Mouse (Mus musculus) limb, embryonic 14.5 days (tissue): ENCODE data around the gene Zfp668. TPM values are rescaled to one million over a fixed set of nuclear protein-coding genes. Genes with fewer than 3 reads are reported as not detected.

ENCODE experiments used
- ATAC-seq: fragments of 200-750 bp; cut with Nextera tagmentation; 2 replicates; pipeline ENCODE4 v1.8.0; 2017; ENCODE audit warnings: low read depth, moderate number of reproducible peaks, moderate TSS enrichment; ENCODE audit not compliant: low FRiP score
- DNase-seq: peaks from one replicate; pipeline ENCODE4 v3.0.0-alpha.2; 2015; ENCODE audit warnings: low spot score
- H3K27ac ChIP-seq: fragments of 300-500 bp; sonication (generic); replicated peaks from 2 replicates; pipeline ENCODE4 v1.5.1; 2014; ENCODE audit warnings: low read depth, mild to moderate bottlenecking, low read length, moderate library complexity, mixed read lengths
- H3K27me3 ChIP-seq: fragments of 300-500 bp; sonication (generic); 2 replicates; pipeline ENCODE4 v1.6.1; 2014; ENCODE audit warnings: low read length, mixed read lengths; ENCODE audit not compliant: control insufficient read depth, insufficient read depth
- H3K36me3 ChIP-seq: fragments of 300-500 bp; sonication (generic); 2 replicates; pipeline ENCODE4 v1.6.1; 2014; ENCODE audit warnings: mild to moderate bottlenecking, low read length, moderate library complexity, mixed read lengths; ENCODE audit not compliant: control insufficient read depth, insufficient read depth
- H3K4me1 ChIP-seq: fragments of 300-500 bp; sonication (generic); 2 replicates; pipeline ENCODE4 v1.6.1; 2014; ENCODE audit warnings: antibody characterized with exemption, low read length, mixed read lengths; ENCODE audit not compliant: control insufficient read depth, insufficient read depth
- H3K4me2 ChIP-seq: fragments of 300-500 bp; sonication (generic); replicated peaks from 2 replicates; pipeline ENCODE4 v1.6.1; 2014; ENCODE audit warnings: low read depth, mild to moderate bottlenecking, low read length, moderate library complexity; ENCODE audit not compliant: severe bottlenecking
- H3K4me3 ChIP-seq: fragments of 300-500 bp; sonication (generic); replicated peaks from 2 replicates; pipeline ENCODE4 v1.5.1; 2014; ENCODE audit warnings: low read length
- H3K9ac ChIP-seq: fragments of 300-500 bp; sonication (generic); 2 replicates; pipeline ENCODE4 v1.6.1; 2014; ENCODE audit warnings: mild to moderate bottlenecking, low read depth, low read length, moderate library complexity; ENCODE audit not compliant: severe bottlenecking
- H3K9me3 ChIP-seq: fragments of 300-500 bp; sonication (generic); 2 replicates; pipeline ENCODE4 v1.6.1; 2016; ENCODE audit warnings: low read length; ENCODE audit not compliant: control insufficient read depth
- POLR2A ChIP-seq: fragments of 200-500 bp; IDR thresholded peaks from 2 replicates; pipeline ENCODE4 v1.8.0; 2012; ENCODE audit warnings: inconsistent platforms, mild to moderate bottlenecking, moderate library complexity, borderline replicate concordance; ENCODE audit not compliant: insufficient read depth, insufficient read length; ENCODE audit errors: extremely low read depth
- WGBS: fragments of 180-500 bp; shearing (Covaris S2); extraction: QIAGEN DNeasy Blood & Tissue Kit; methylation state at CpG from one replicate; pipeline ENCODE4 v1.1.7; 2014; 5-methylcytosine and 5-hydroxymethylcytosine counted together
- polyA plus RNA-seq, 2 experiments: library from polyadenylated mRNA; depleted of rRNA in 1 of 2; stranded (reverse) in 1 of 2; unstranded in 1 of 2; fragments of >200 nt; fragmentation: Nextera tagmentation in 1 of 2; extraction: Ambion mirVana in 1 of 2; gene quantifications; 2 replicates each; pipeline versions ENCODE4 v1.2.1 to v1.2.3; 2012 to 2014

Zfp668 gene
- polyA plus RNA-seq, 2 experiments, result 10.9 to 11.0 TPM

GRCm38 (mm10) chr7:127813821-127814220, 62.8 kb downstream of the Zfp668 start:
- DNase-seq (no peak), ATAC-seq (no peak)
- no peak for TF ChIP-seq POLR2A
- Histone ChIP-seq H3K4me2 (no peak overlapping the region), H3K27me3 (no peaks in the 10 kb centered on the region), H3K36me3 (peaks cover 47% of the 10 kb centered on the region), H3K4me3 (no peak overlapping the region), H3K9ac (no peak overlapping the region), H3K27ac (no peak overlapping the region), H3K4me1 (no peaks in the 10 kb centered on the region), H3K9me3 (no peaks in the 10 kb centered on the region)
- 79% methylated on average over 4 of the region's 4 CpGs for WGBS

Other genes with a start within 250 kb of the Zfp668 start
- gene Bcl7c, start 167.9 kb downstream of the Zfp668 start, polyA plus RNA-seq (2012; rRNA removed), result 74.7 and 90.0 TPM in 2 replicates
- 95.4 and 102 TPM in 2 replicates for gene Bcl7c, start 167.9 kb downstream of the Zfp668 start, polyA plus RNA-seq (2014; fragmentation: Nextera tagmentation; extraction: Ambion mirVana)
- 53.6 and 82.9 TPM in 2 replicates for gene Ctf1, start 164.1 kb downstream of the Zfp668 start, polyA plus RNA-seq (2012; rRNA removed)
- 34.9 and 41.6 TPM in 2 replicates for gene Ctf1, start 164.1 kb downstream of the Zfp668 start, polyA plus RNA-seq (2014; fragmentation: Nextera tagmentation; extraction: Ambion mirVana)
- gene Ctf2, start 144.7 kb downstream of the Zfp668 start, polyA plus RNA-seq (2012; rRNA removed), result 0.03 TPM in 1 of 2 replicates, not detected in the other
- 0.22 and 0.34 TPM in 2 replicates for gene Ctf2, start 144.7 kb downstream of the Zfp668 start, polyA plus RNA-seq (2014; fragmentation: Nextera tagmentation; extraction: Ambion mirVana)
- gene Fbxl19, start 132.3 kb downstream of the Zfp668 start, polyA plus RNA-seq (2012; rRNA removed), result 64.5 and 81.3 TPM in 2 replicates
- 4.4 and 6.8 TPM in 2 replicates for gene Fbxl19, start 132.3 kb downstream of the Zfp668 start, polyA plus RNA-seq (2014; fragmentation: Nextera tagmentation; extraction: Ambion mirVana)
- 22.8 and 29.6 TPM in 2 replicates for gene Orai3, start 107.0 kb downstream of the Zfp668 start, polyA plus RNA-seq (2012; rRNA removed)
- gene Orai3, start 107.0 kb downstream of the Zfp668 start, polyA plus RNA-seq (2014; fragmentation: Nextera tagmentation; extraction: Ambion mirVana), result 10.5 and 11.6 TPM in 2 replicates
- gene Setd1a, start 100.2 kb downstream of the Zfp668 start, polyA plus RNA-seq (2012; rRNA removed), result 29.7 and 31.8 TPM in 2 replicates
- 27.3 and 32.0 TPM in 2 replicates for gene Setd1a, start 100.2 kb downstream of the Zfp668 start, polyA plus RNA-seq (2014; fragmentation: Nextera tagmentation; extraction: Ambion mirVana)
- gene Gm49388, start 91.2 kb downstream of the Zfp668 start, polyA plus RNA-seq (2012; rRNA removed), result 0.44 and 0.61 TPM in 2 replicates
- gene Gm49388, start 91.2 kb downstream of the Zfp668 start, polyA plus RNA-seq (2014; fragmentation: Nextera tagmentation; extraction: Ambion mirVana), result not detected in 2 replicates
- 28.0 and 28.7 TPM in 2 replicates for gene Hsd3b7, start 76.2 kb downstream of the Zfp668 start, polyA plus RNA-seq (2012; rRNA removed)
- 14.3 and 16.5 TPM in 2 replicates for gene Hsd3b7, start 76.2 kb downstream of the Zfp668 start, polyA plus RNA-seq (2014; fragmentation: Nextera tagmentation; extraction: Ambion mirVana)
- gene Stx4a, start 52.5 kb downstream of the Zfp668 start, polyA plus RNA-seq (2012; rRNA removed), result 116 and 147 TPM in 2 replicates
- gene Stx4a, start 52.5 kb downstream of the Zfp668 start, polyA plus RNA-seq (2014; fragmentation: Nextera tagmentation; extraction: Ambion mirVana), result 38.8 and 41.0 TPM in 2 replicates
- 43.9 and 52.1 TPM in 2 replicates for gene Stx1b, start 52.3 kb downstream of the Zfp668 start, polyA plus RNA-seq (2012; rRNA removed)
- 4.0 and 6.3 TPM in 2 replicates for gene Stx1b, start 52.3 kb downstream of the Zfp668 start, polyA plus RNA-seq (2014; fragmentation: Nextera tagmentation; extraction: Ambion mirVana)
- gene Zfp646, start 607 bp downstream of the Zfp668 start, polyA plus RNA-seq (2012; rRNA removed), result 19.1 and 20.1 TPM in 2 replicates
- 12.4 and 15.3 TPM in 2 replicates for gene Zfp646, start 607 bp downstream of the Zfp668 start, polyA plus RNA-seq (2014; fragmentation: Nextera tagmentation; extraction: Ambion mirVana)
- gene Prss53, start 14.1 kb upstream of the Zfp668 start, polyA plus RNA-seq (2012; rRNA removed), result 6.9 and 9.6 TPM in 2 replicates
- gene Prss53, start 14.1 kb upstream of the Zfp668 start, polyA plus RNA-seq (2014; fragmentation: Nextera tagmentation; extraction: Ambion mirVana), result 1.3 and 2.0 TPM in 2 replicates
- not detected in 2 replicates for gene Gm21974, start 18.6 kb upstream of the Zfp668 start, polyA plus RNA-seq (2012; rRNA removed)
- gene Gm21974, start 18.6 kb upstream of the Zfp668 start, polyA plus RNA-seq (2014; fragmentation: Nextera tagmentation; extraction: Ambion mirVana), result not detected in 2 replicates
- gene Vkorc1, start 18.8 kb upstream of the Zfp668 start, polyA plus RNA-seq (2012; rRNA removed), result 242 and 335 TPM in 2 replicates
- gene Vkorc1, start 18.8 kb upstream of the Zfp668 start, polyA plus RNA-seq (2014; fragmentation: Nextera tagmentation; extraction: Ambion mirVana), result 244 and 256 TPM in 2 replicates
- gene Bckdk, start 27.3 kb upstream of the Zfp668 start, polyA plus RNA-seq (2012; rRNA removed), result 67.0 and 94.6 TPM in 2 replicates
- gene Bckdk, start 27.3 kb upstream of the Zfp668 start, polyA plus RNA-seq (2014; fragmentation: Nextera tagmentation; extraction: Ambion mirVana), result 116 and 122 TPM in 2 replicates
- gene Kat8, start 35.7 kb upstream of the Zfp668 start, polyA plus RNA-seq (2012; rRNA removed), result 35.2 and 43.4 TPM in 2 replicates
- gene Kat8, start 35.7 kb upstream of the Zfp668 start, polyA plus RNA-seq (2014; fragmentation: Nextera tagmentation; extraction: Ambion mirVana), result 39.1 and 45.4 TPM in 2 replicates
- gene Prss8, start 53.3 kb upstream of the Zfp668 start, polyA plus RNA-seq (2012; rRNA removed), result 6.3 and 7.0 TPM in 2 replicates
- gene Prss8, start 53.3 kb upstream of the Zfp668 start, polyA plus RNA-seq (2014; fragmentation: Nextera tagmentation; extraction: Ambion mirVana), result 6.2 and 7.0 TPM in 2 replicates
- gene Prss36, start 69.9 kb upstream of the Zfp668 start, polyA plus RNA-seq (2012; rRNA removed), result 14.5 and 16.9 TPM in 2 replicates
- gene Prss36, start 69.9 kb upstream of the Zfp668 start, polyA plus RNA-seq (2014; fragmentation: Nextera tagmentation; extraction: Ambion mirVana), result 11.7 and 14.1 TPM in 2 replicates
- 919 and 999 TPM in 2 replicates for gene Fus, start 90.6 kb upstream of the Zfp668 start, polyA plus RNA-seq (2012; rRNA removed)
- 60.9 and 68.7 TPM in 2 replicates for gene Fus, start 90.6 kb upstream of the Zfp668 start, polyA plus RNA-seq (2014; fragmentation: Nextera tagmentation; extraction: Ambion mirVana)
- 53.1 and 59.3 TPM in 2 replicates for gene Pycard, start 117.0 kb upstream of the Zfp668 start, polyA plus RNA-seq (2012; rRNA removed)
- 98.3 and 132 TPM in 2 replicates for gene Pycard, start 117.0 kb upstream of the Zfp668 start, polyA plus RNA-seq (2014; fragmentation: Nextera tagmentation; extraction: Ambion mirVana)
- 22.8 and 26.6 TPM in 2 replicates for gene Trim72, start 127.1 kb upstream of the Zfp668 start, polyA plus RNA-seq (2012; rRNA removed)
- 1.7 and 2.2 TPM in 2 replicates for gene Trim72, start 127.1 kb upstream of the Zfp668 start, polyA plus RNA-seq (2014; fragmentation: Nextera tagmentation; extraction: Ambion mirVana)
- gene Itgam, start 185.8 kb upstream of the Zfp668 start, polyA plus RNA-seq (2012; rRNA removed), result 2.4 and 2.5 TPM in 2 replicates
- 1.1 and 1.2 TPM in 2 replicates for gene Itgam, start 185.8 kb upstream of the Zfp668 start, polyA plus RNA-seq (2014; fragmentation: Nextera tagmentation; extraction: Ambion mirVana)
- 0.01 TPM in 1 of 2 replicates, not detected in the other for gene Gm49368, start 185.9 kb upstream of the Zfp668 start, polyA plus RNA-seq (2012; rRNA removed)
- gene Gm49368, start 185.9 kb upstream of the Zfp668 start, polyA plus RNA-seq (2014; fragmentation: Nextera tagmentation; extraction: Ambion mirVana), result not detected in 2 replicates